Mouse (Mus musculus): ENCODE measurements around the gene Tdp1.

DNA sequence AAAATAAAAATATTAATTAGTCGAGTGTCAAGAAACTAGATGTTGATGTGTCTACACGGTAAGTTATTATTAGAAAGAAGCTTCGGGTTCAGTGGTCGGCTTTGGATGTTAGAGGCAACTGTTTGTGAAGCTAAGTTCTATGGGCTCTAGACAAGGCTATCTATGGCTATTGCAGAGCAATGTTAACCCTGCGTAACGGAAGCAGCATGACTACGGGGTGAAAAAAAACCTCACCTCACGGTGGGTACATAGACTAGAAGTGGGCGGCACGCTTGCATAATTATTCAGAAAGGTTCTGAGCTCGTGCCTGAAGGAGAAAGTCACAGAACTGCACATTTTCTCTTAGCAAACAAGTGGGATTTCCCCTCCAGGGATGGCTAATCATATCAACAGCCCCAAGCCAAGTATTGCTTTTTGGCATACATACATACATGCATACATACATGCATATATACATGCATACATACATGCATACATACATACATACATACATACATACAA, 108.1 kb downstream of the Tdp1 start:
- no peak for TF ChIP-seq ZC3H11A (IDR thresholded peaks at IDR 0.05; ENCODE audit: borderline replicate concordance, low read depth, low read length)
- no peak for TF ChIP-seq HCFC1 (IDR thresholded peaks at IDR 0.05; ENCODE audit: borderline replicate concordance, insufficient read depth, low read length)
- TF ChIP-seq MAFK (IDR thresholded peaks at IDR 0.05; ENCODE audit: insufficient read depth, low read depth, low read length) = no peak
- TF ChIP-seq CHD2 (IDR thresholded peaks at IDR 0.05; ENCODE audit: low read depth, low read length) = no peak
- no peak for TF ChIP-seq ZNF384 (IDR thresholded peaks at IDR 0.05; ENCODE audit: low read depth, low read length)
